Mouse (Mus musculus) erythroblast, embryonic 14.5 days (primary cell): ENCODE results near the gene Ptrh1.

Experiments used
- GATA1 ChIP-seq: IDR thresholded peaks from 2 replicates; pipeline ENCODE4 v1.6.1; 2012; ENCODE audit warnings: low read length, inconsistent platforms, mixed read lengths
- TAL1 ChIP-seq: IDR thresholded peaks from 3 replicates; pipeline ENCODE4 v1.6.1; 2012; ENCODE audit warnings: low read length, inconsistent platforms, mixed read lengths

DNA sequence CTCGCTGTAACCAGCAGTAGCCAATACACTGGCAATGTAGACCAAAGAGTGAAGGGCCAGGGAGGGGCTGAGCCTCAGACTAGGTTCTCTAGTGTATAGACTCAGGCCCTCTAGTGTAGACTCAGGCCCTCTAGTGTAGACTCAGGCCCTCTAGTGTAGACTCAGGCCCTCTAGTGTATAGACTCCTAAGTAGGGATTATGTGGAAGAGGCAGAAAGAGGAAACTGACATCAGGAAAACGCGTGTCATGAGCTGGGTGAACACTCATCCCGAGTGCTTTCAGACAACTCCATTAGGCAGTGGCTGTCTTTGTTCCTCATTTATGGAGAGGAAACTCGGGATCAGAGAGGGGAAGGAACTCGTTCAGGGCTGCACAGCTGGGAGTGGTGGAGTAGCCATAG, 38.6 kb upstream of the Ptrh1 start:
- TF ChIP-seq GATA1 (no peak), TAL1 (no peak)
